Mouse (Mus musculus): Measurements from ENCODE around the gene Lrp1.

DNA sequence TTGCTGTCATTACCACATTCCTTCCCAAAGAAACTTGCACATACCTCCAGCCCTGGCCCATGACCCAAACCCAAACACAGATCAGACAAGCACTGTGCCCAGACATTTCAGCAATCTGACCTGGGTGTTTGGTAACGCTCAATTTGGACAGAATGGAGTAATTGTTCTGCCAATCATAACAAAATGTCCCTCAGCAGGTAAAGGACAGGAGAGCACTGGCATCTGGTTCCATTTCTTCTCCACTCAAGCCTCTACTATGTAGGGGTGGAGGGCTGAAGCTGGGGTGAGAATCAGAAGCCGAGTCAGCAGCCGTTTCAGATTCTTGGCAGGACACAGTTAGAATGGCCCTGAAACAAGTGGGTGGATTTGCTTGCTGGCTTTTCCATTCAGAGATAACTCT is 128.8 kb downstream of the Lrp1 start:
- TF ChIP-seq CTCF (IDR thresholded peaks at IDR 0.05) (no peak), EP300 (IDR thresholded peaks at IDR 0.05; ENCODE audit: insufficient read depth, low read depth, low read length) (no peak)

Data from heart, adult 2 months (tissue).